Mouse (Mus musculus): ENCODE data around the gene Adora1. TPM values are rescaled to one million over a fixed set of nuclear protein-coding genes. Genes with fewer than 3 reads are reported as not detected.

Adora1 gene
- polyA plus RNA-seq, 2 experiments, result 0.10 to 0.13 TPM

GRCm38 (mm10) chr1:134245004-134245717, 9.9 kb upstream of the Adora1 start:
- WGBS (ENCODE audit: insufficient replicate concordance), result 55% methylated on average over 14 of the region's 14 CpGs
- no peaks in the 10 kb centered on the region for H3K36me3 ChIP-seq (replicated peaks; ENCODE audit: control insufficient read depth, insufficient read depth, low read depth)
- H3K27ac ChIP-seq, result no peak overlapping the region
- H3K9ac ChIP-seq (replicated peaks), result no peak overlapping the region
- ATAC-seq (ENCODE audit: insufficient read depth), result no peak
- H3K4me2 ChIP-seq (ENCODE audit: low read depth), result no peak overlapping the region
- H3K27me3 ChIP-seq (ENCODE audit: control insufficient read depth, insufficient read depth, low read length), result no peaks in the 10 kb centered on the region
- no peak for DNase-seq (ENCODE audit: low read depth in 3 of 3, low spot score in 3 of 3)
- H3K4me1 ChIP-seq (replicated peaks; ENCODE audit: control insufficient read depth in 2 of 2, insufficient read depth in 2 of 2, low read length in 1 of 2), result peaks cover 0 to 3% of the 10 kb centered on the region in 2 experiments; a peak in 1 of 4 replicates
- TF ChIP-seq CTCF (IDR thresholded peaks at IDR 0.05; ENCODE audit: low read depth) (no peak), EP300 (IDR thresholded peaks at IDR 0.05; ENCODE audit: low read depth) (no peak)
- H3K9me3 ChIP-seq (ENCODE audit: control insufficient read depth, low read length), result no peaks in the 10 kb centered on the region
- H3K4me3 ChIP-seq (ENCODE audit: insufficient read depth in 1 of 2, low read depth in 2 of 2, low read length in 2 of 2), result no peak overlapping the region

GRCm38 (mm10) chr1:134243948-134244914, 9.0 kb upstream of the Adora1 start:
- Histone ChIP-seq H3K4me3 (ENCODE audit: insufficient read depth in 1 of 2, low read depth in 2 of 2, low read length in 2 of 2) (no peak overlapping the region), H3K27ac (no peak overlapping the region)

GRCm38 (mm10) chr1:134243505-134243904, 8.3 kb upstream of the Adora1 start:
- H3K9me3 ChIP-seq (ENCODE audit: control insufficient read depth, low read length), result no peaks in the 10 kb centered on the region
- H3K27ac ChIP-seq, result no peak overlapping the region
- DNase-seq (ENCODE audit: low read depth in 3 of 3, low spot score in 3 of 3) (no peak), ATAC-seq (ENCODE audit: insufficient read depth) (no peak)
- H3K4me3 ChIP-seq (ENCODE audit: insufficient read depth in 1 of 2, low read depth in 2 of 2, low read length in 2 of 2), result no peak overlapping the region
- TF ChIP-seq EP300 (IDR thresholded peaks at IDR 0.05; ENCODE audit: low read depth), result no peak
- no peak for TF ChIP-seq CTCF (IDR thresholded peaks at IDR 0.05; ENCODE audit: low read depth)
- peaks cover 0 to 3% of the 10 kb centered on the region in 2 experiments; a peak in 1 of 4 replicates for H3K4me1 ChIP-seq (replicated peaks; ENCODE audit: control insufficient read depth in 2 of 2, insufficient read depth in 2 of 2, low read length in 1 of 2)
- H3K9ac ChIP-seq (replicated peaks), result no peak overlapping the region
- 53% methylated on average over 6 of the region's 6 CpGs for WGBS (ENCODE audit: insufficient replicate concordance)
- no peaks in the 10 kb centered on the region for H3K36me3 ChIP-seq (replicated peaks; ENCODE audit: control insufficient read depth, insufficient read depth, low read depth)
- H3K27me3 ChIP-seq (ENCODE audit: control insufficient read depth, insufficient read depth, low read length), result no peaks in the 10 kb centered on the region
- H3K4me2 ChIP-seq (ENCODE audit: low read depth), result no peak overlapping the region

More at GRCm38 (mm10) chr1:134243948-134244914, 9.0 kb upstream of the Adora1 start:
- peaks cover 0 to 3% of the 10 kb centered on the region in 2 experiments; a peak in 1 of 4 replicates for H3K4me1 ChIP-seq (replicated peaks; ENCODE audit: control insufficient read depth in 2 of 2, insufficient read depth in 2 of 2, low read length in 1 of 2)
- no peaks in the 10 kb centered on the region for H3K36me3 ChIP-seq (replicated peaks; ENCODE audit: control insufficient read depth, insufficient read depth, low read depth)
- no peaks in the 10 kb centered on the region for H3K27me3 ChIP-seq (ENCODE audit: control insufficient read depth, insufficient read depth, low read length)
- DNase-seq (ENCODE audit: low read depth in 3 of 3, low spot score in 3 of 3) (peak; percentile 24 to 37 (median 36)), ATAC-seq (ENCODE audit: insufficient read depth) (peak; percentile 63; the same call in 1 of the 2 replicates)
- H3K9me3 ChIP-seq (ENCODE audit: control insufficient read depth, low read length), result no peaks in the 10 kb centered on the region
- no peak overlapping the region for H3K9ac ChIP-seq (replicated peaks)
- TF ChIP-seq CTCF (IDR thresholded peaks at IDR 0.05; ENCODE audit: low read depth) (peak; percentile 94), EP300 (IDR thresholded peaks at IDR 0.05; ENCODE audit: low read depth) (no peak)
- WGBS (ENCODE audit: insufficient replicate concordance), result 18% methylated on average over 35 of the region's 35 CpGs
- no peak overlapping the region for H3K4me2 ChIP-seq (ENCODE audit: low read depth)

- TF ChIP-seq EP300 (IDR thresholded peaks at IDR 0.05; ENCODE audit: low read depth) (no peak), CTCF (IDR thresholded peaks at IDR 0.05; ENCODE audit: low read depth) (no peak)
- Histone ChIP-seq H3K27me3 (ENCODE audit: control insufficient read depth, insufficient read depth, low read length) (no peaks in the 10 kb centered on the region), H3K9ac (replicated peaks) (no peak overlapping the region), H3K27ac (no peak overlapping the region), H3K4me3 (ENCODE audit: insufficient read depth in 1 of 2, low read depth in 2 of 2, low read length in 2 of 2) (no peak overlapping the region), H3K4me1 (replicated peaks; ENCODE audit: control insufficient read depth in 2 of 2, insufficient read depth in 2 of 2, low read length in 1 of 2) (peaks cover 0 to 4% of the 10 kb centered on the region in 2 experiments; a peak in 1 of 4 replicates), H3K36me3 (replicated peaks; ENCODE audit: control insufficient read depth, insufficient read depth, low read depth) (no peaks in the 10 kb centered on the region), H3K4me2 (ENCODE audit: low read depth) (no peak overlapping the region), H3K9me3 (ENCODE audit: control insufficient read depth, low read length) (no peaks in the 10 kb centered on the region)
- ATAC-seq (ENCODE audit: insufficient read depth) (no peak), DNase-seq (ENCODE audit: low read depth in 3 of 3, low spot score in 3 of 3) (no peak)
- 41% methylated on average over 2 of the region's 2 CpGs for WGBS (ENCODE audit: insufficient replicate concordance)
Measured at GRCm38 (mm10) chr1:134242286-134242685, 7.1 kb upstream of the Adora1 start.

Data from liver, embryonic 14.5 days (tissue).